Mouse (Mus musculus): ENCODE data around the gene Fam102b.

- no peak for TF ChIP-seq EP300 (optimal IDR thresholded peaks at IDR 0.05)
- TF ChIP-seq CTCF (IDR thresholded peaks at IDR 0.05; ENCODE audit: low read depth), result no peak
These were observed 52.4 kb downstream of the Fam102b start for GRCm38 (mm10) chr3:108974920-108975485.
